Mouse (Mus musculus) urinary bladder, postnatal 14 days (tissue): ENCODE data around the gene Gm21292.
"Not testable (repeated sequence)": the region's sequence is repeated elsewhere in the genome, so short reads cannot be mapped to it uniquely, and the experiment has no call there.

Experiments used
- DNase-seq: peaks from one replicate; pipeline ENCODE4 v3.0.0; 2021; ENCODE audit warnings: low spot score

Gene Gm21292

GRCm38 (mm10) chrY:9133824-9134223 is at the start of gene Gm21292:
Gm21292 (minus strand) TSS chrY:9133924.
- not testable (repeated sequence) for DNase-seq
